Mouse (Mus musculus) heart, postnatal 0 days (tissue): ENCODE results near the gene Ptchd3.

Source experiments
- CTCF ChIP-seq: IDR thresholded peaks from 2 replicates; pipeline ENCODE4 v1.5.1; 2016; ENCODE audit warnings: antibody characterized with exemption, control low read depth, low read depth
- EP300 ChIP-seq: IDR thresholded peaks from 2 replicates; pipeline ENCODE4 v1.6.1; 2016; ENCODE audit warnings: antibody characterized with exemption, low read depth

- TF ChIP-seq CTCF: no peak
- TF ChIP-seq EP300: 0 out of 2 replicates have a peak, but pooled peaks have one; percentile 43
Measured at GRCm38 (mm10) chr11:121790671-121791094, 39.4 kb upstream of the Ptchd3 start.
